Mouse (Mus musculus): ENCODE results near the gene Scarf1.
"Not testable (repeated sequence)": the region's sequence is repeated elsewhere in the genome, so short reads cannot be mapped to it uniquely, and the experiment has no call there.

Gene Scarf1

GRCm38 (mm10) chr11:75538184-75538969, 25.0 kb downstream of the Scarf1 start:
- no peak for DNase-seq (ENCODE audit: low read depth)

DNA sequence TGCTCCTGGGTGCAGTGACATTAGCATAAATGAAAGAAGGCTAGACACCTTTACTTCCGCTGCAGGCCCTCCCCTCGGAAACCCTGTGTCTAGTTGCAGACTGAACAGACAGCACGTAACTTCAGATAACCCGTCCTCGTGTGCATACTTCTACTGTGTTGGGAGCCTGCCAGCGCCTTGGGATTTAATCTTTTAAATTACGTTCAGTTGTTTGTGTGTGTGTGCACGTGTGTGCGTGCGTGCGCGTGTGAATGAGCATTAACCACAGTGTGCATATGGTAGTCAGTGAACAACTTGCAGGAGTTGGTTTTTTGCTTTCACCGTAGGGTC, 25.6 kb downstream of the Scarf1 start:
- no peak for DNase-seq (ENCODE audit: low read depth)

DNA sequence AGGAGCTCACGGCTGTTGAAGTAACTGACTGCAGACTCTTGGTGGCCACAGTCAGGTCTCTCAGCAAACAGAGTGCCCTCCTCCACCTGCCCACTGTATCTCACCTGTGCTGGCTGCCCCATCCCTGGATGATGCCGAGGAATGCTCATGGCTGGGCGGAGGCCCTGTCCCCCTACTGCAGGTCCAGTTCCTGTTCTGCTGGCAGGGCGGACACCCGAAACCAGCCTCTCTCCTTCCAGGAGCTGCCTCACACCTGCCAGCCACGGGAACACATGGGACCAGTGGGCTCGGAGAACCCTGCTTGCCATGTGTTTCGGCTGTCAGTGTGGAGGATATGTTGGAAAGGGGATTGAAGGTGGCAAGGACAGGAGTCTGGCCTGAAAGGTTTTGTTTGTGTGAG, 26.9 kb downstream of the Scarf1 start:
- DNase-seq (ENCODE audit: low read depth), result no peak

- DNase-seq (ENCODE audit: low read depth), result no peak
Observed at GRCm38 (mm10) chr11:75540710-75541581, 27.6 kb downstream of the Scarf1 start.

- DNase-seq (ENCODE audit: low read depth), result no peak
Observed at GRCm38 (mm10) chr11:75544713-75545112, 31.4 kb downstream of the Scarf1 start.

DNA sequence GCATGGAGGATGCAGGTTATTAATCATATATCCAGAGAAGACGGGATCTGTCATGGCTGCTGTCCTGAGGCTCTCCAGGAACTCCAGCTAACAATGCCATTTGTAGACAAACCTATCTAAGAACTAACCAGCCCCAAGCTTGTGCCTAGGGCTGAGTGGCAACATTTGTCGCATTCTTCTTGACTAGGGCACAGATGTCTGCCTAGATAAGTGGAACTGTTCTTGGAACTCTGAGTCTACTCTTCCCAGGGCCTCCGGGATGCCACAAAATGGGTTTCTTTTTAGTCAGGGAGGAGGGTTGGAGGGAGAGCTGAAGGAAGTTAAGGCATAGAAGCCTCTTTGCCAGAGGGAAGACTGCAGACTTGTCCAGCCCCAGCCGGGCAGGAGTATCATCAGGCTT, 32.7 kb downstream of the Scarf1 start:
- no peak for DNase-seq (ENCODE audit: low read depth)

DNA sequence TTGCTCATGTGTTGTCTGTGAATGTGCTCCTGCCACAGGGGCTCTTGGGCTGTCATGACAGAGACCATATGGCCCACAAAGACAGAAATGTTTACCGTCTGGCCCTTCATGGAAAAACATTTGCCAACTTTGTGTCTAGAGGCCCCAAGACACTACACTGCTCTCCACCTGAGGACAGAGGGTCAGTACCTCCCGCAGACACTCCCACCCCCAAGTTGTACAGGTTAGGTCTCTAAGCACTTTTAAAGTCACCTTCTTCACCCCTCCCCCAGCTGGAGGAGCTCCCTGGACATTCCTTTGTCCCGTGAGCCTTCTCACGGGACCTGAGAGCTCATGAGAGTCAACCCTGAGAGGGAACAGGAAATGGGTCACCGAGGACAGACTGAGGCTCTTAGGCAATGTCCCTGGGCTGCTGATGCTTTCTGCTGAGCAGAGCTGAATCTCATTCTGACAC, 36.3 kb downstream of the Scarf1 start:
- no peak for DNase-seq (ENCODE audit: low read depth)

DNA sequence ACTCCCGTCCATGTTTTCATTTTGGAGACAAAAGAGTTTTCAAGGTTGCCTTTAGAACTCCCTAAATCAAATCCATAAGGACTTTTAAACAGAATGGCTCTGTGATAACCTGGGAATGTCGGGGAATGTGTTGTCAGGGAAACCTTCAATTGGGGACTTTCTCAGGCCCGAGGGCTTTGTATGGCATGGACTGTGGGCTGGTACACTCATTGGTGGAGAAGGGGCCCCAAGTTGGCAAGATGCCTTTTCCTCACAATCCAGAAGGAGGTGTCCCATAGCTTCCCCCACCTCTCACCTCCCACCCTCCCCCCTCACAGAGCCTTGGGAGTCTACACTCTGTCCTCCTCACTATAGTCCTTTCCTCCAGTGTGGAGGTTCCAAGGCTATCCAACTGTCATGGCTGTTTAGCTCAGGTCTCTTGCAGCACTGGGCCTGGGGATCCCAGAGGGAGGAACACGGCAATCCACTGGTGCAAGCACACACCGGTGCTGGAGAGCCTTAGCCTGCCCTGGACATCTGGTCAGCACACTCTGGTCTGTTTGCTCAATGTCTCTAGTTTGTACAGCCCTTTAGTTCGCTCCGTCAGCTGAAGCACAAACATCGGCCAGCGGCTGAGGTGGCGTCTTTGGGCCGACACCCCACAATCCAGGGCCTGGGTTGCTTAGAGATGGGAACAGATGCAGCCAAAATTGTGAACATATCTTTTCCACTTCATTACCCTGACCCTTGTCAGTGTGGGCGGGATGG, 37.0 kb downstream of the Scarf1 start:
- peak; percentile 52 for DNase-seq (ENCODE audit: low read depth)

DNA sequence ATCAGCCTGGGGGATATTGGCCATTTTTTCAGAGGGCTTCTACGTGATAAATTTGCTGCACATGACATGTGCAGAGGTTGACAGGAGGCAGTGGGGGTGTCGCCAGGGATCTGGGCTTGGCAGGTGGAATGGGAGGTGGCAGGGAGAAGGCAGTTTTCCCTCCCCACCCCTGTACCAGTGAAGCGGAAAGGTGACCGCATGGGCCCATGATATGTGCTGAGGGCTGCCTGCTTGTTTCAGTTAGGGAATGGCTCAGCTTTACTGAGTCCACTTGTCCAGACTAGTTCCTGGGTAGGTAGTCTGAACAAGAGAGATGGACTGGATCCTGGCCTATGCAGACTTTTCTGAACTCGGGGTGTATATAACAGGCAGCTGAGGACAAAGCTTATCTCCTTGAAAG, 38.0 kb downstream of the Scarf1 start:
- DNase-seq (ENCODE audit: low read depth), result no peak

DNA sequence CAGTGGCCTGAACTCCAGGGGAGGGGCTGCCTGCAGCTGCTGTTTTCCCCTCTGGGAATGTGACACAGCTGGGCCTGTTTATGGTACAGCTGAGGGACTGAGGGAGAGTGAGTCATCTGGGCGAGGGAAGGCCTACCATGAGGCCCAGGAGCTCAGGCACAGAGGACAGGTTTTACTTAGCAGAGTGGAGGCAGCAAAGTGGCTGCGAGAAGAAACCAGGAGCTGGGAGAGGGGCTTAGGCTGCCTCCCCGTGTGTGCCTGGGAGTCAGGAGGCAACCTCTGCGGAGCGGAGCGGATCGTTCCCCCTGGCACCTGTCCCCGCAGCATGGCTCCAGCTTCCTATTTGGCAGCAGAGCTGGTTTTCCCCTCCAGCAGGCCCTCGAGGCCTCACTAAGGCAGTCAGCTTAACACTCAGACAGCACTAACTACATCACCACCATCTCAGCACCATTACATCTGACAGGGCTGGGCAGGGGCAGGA, 38.7 kb downstream of the Scarf1 start:
- DNase-seq (ENCODE audit: low read depth), result peak; percentile 70

- peak; percentile 57 for DNase-seq (ENCODE audit: low read depth)
Observed at GRCm38 (mm10) chr11:75552906-75553482, 39.7 kb downstream of the Scarf1 start.

DNA sequence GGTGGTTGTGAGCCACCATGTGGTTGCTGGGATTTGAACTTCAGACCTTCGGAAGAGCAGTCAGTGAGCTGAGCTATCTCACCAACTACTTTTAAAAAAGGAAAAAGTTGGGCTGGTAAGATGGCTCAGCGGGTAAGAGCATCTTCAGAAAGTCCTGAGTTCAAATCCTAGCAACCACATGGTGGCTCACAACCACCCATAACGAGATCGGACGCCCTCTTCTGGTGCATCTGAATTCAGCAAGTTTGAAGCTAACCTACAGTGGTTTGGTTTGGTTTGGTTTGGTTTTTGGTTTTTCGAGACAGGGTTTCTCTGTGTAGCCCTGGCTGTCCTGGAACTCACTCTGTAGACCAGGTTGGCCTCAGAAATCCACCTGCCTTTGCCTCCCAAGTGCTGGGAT, 42.7 kb downstream of the Scarf1 start:
- DNase-seq (ENCODE audit: low read depth), result not testable (repeated sequence)

DNA sequence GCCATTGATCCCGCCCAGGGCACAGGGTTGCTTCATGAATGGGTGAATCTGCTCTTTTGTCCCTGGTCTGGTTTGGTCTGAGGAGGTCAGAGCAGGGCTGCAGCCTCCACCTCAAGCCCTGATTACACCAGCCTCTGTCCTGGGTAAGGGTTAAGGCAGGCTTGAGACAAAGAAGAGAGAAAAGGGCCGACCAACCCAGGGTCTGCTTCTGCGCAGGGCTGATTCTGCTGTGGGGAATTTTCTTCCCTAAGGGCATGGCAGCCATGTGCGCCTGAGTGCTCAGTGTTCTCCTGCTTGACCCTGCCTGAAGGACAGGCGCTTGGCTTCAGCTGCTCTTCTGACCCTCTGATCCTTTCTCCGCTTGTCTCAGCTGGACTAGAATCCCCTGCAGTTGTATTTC, 43.8 kb downstream of the Scarf1 start:
- DNase-seq (ENCODE audit: low read depth), result no peak

DNA sequence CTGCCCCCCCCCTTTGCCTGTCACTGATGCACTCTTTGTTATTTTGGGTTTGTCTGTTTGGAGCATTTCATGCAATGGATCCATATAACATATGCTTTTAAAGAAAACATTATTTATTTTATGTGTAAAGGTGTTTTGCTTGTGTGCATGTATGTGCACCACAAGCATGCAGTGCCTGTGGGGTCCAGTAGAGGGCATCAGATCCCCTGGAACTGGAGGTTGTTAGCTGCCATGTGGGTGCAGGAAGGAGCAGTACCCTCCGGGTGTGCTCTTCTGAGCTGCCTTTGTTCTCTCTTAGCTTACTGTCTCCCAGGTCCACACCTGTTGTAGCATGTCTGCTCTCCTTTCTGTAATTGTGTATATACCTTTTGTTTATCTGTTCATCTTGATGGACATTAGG, 44.8 kb downstream of the Scarf1 start:
- peak; percentile 26 for DNase-seq (ENCODE audit: low read depth)

GRCm38 (mm10) chr11:75559870-75560504, 46.6 kb downstream of the Scarf1 start:
- DNase-seq (ENCODE audit: low read depth), result no peak

DNA sequence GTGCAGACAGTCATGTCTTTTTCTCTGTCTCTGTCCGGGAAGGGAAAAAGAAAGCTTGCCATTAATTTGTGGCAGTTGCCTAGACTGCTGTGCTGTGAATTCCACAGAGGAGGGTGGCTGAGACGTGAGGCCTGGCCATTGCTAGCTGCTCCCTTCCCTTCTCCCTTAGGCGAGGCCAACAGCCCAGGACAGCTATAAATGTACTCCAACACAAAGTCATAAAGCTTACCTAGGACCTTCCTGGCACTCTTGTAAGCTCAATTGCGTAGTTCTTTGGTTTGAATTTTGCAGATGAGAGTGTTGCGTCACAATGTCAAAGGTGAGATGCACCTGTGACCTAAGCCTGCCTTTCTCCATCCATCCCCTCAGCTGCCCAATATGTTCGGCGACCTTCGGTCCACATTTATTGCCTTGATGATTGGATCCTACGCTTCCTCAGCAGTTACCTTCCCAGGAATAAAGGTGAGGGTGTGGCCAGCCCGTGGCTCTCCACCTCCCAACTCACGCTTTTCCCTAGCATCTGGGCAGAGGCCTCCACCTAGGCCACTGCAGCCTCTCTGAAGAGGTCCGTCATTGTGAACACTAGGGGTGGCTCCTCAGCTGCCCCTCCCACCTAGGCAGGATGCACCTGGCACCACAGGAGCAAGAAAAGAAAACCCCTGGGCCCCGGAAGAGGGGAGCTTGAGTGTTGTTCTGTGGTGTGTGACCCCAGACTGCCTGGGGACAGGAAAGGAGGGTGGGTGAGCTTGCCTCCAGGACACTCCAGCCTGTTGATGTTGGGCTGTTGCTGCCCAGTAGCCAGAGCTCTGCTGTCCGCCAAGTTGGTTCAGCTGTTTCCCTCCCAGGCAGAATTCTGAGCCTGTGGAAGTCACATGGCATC, 47.4 kb downstream of the Scarf1 start:
- DNase-seq (ENCODE audit: low read depth), result no peak

DNA sequence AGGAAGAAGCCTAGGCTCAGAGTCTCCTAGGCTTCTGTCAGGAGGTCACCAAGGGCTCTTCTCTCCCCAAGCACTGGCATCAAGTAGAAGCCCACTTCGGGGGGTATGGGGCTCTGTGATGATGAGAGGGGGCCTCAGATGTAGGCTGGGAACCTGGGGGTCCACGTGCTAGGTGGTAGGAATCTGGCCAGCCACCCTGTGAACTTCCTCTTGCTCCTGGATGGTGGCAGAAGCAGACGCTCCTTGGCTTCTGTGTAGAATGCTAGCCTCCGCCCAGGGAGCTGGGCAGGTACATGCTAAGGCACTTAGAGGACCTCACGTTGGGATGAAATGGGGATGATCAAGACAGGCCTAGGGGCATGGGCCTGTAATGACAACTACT, 48.1 kb downstream of the Scarf1 start:
- DNase-seq (ENCODE audit: low read depth), result no peak

- DNase-seq (ENCODE audit: low read depth), result peak; percentile 21
Observed at GRCm38 (mm10) chr11:75562840-75563239, 49.5 kb downstream of the Scarf1 start.

DNA sequence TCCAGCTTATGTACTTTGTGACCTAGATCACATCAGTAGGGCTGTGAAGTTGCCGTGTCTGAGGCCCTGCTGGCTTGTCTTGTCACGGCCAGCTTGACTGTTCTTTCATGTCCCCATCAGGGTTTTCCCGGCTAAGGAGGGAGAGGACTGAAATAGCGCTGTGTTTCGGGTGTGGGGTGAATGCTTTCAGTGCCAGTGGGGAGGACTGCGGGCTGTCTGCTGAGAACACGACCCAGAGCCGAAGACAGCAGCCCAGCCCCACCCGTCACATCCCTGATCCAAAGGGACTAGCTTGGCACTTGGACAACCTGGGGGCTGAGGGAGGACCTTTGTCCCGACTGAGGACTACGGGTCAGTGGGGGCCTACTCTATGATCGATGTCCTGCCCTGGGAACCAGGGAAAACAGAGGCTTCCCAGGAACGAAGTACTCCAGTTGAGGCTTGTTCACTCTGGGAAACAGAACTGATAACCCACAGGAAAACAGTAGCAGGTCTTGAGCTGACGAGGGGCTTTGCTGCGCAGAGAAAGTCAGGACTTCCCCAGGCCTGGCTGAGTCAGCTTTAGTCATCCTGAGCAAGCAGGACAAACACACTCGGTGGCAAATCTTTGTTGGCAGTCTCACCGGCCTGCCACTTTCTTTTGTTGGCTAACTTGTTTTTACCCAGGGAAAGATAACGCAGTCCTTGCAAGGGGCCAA, 50.7 kb downstream of the Scarf1 start:
- DNase-seq (ENCODE audit: low read depth), result peak; percentile 72

DNA sequence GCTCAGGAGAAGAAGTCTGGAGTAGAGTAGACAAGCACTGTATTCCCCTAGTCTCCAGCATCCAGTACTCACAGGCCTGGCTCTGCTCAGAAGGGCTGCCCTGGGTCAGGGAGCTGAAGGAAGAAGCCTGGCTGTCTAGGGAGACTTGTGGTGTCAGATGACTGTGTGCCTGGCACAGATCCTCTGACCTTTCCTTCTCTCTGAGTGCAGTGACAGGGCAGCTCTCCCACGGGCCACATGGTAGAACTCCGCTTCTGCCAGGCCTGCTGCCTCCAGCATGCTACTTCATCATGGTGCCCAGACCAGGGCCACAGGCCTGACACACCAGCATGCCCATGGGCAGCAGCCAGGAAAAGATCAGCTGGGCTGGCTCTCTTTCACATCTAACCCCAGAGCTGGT, 52.5 kb downstream of the Scarf1 start:
- DNase-seq (ENCODE audit: low read depth), result peak; percentile 50
